Mouse (Mus musculus) kidney, postnatal 14 days (tissue): ENCODE data around the gene Olfr829.
"Not testable (repeated sequence)": the region's sequence is repeated elsewhere in the genome, so short reads cannot be mapped to it uniquely, and the experiment has no call there.

Experiments used
- DNase-seq: peaks from one replicate; pipeline ENCODE4 v3.0.0; 2022; ENCODE audit warnings: mixed read lengths

Gene Olfr829

GRCm38 (mm10) chr9:18854633-18855032, at the start of gene Olfr829:
Gene Olfr829 (plus strand): TSS chr9:18854933.
- DNase-seq = no peak

DNA sequence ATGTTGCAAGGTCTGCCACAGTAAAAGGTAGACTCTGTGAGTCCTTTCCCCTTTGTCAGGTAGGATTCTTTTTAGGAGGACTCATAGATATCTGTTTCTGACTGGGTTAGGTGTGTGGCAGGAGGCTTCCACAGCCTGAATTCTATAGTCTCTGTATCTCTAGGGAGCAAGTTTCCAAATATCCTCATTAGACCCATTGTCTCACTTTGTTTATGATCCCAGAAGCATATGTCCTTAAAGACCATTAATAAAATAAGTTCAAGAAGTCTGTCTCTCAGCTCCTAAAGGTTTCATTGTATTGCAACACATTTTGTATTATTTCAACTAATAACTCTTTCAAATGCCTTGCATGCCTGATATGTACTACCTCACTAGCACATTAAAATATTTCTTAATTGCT, 35.3 kb upstream of the Olfr829 start, which contains the start of gene Olfr828:
Gene Olfr828 (minus strand): TSS at position 101 of the 400 bp plus-strand sequence.
- no peak for DNase-seq

- DNase-seq = no peak
Measured at GRCm38 (mm10) chr9:18874393-18874792, 19.7 kb downstream of the Olfr829 start, which contains the start of gene Olfr830. Gene Olfr830 (plus strand): TSS chr9:18874693.

DNA sequence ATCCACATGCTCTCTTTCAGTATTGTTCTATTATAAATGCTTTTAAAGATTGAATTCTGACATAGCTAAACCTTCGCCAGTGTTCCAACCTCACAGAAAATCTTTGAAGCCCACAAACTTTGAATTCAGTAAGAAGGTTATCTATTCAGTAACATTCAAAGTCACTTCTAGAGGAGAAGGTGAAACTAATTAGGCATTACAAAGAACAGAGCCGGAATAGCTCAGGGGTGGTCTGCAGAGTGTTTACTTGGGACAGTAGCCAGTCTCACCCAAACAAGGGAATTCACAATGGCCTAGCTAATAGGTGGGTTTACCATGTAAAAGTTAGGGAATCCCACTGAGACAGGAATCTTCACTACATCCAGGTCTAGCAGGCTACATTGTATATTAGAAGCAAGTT, 53.0 kb downstream of the Olfr829 start:
- not testable (repeated sequence) for DNase-seq
